Mouse (Mus musculus): ENCODE measurements around the gene Dlat. TPM values are rescaled to one million over a fixed set of nuclear protein-coding genes. Genes with fewer than 3 reads are reported as not detected.

The Dlat gene
- polyA plus RNA-seq (2015; fragmentation: Illumina TruSeq; extraction: RNeasy Lipid Tissue Mini Kit (QIAGEN cat#74804); ENCODE audit: insufficient read depth, low replicate concordance), result 47.7 TPM

DNA sequence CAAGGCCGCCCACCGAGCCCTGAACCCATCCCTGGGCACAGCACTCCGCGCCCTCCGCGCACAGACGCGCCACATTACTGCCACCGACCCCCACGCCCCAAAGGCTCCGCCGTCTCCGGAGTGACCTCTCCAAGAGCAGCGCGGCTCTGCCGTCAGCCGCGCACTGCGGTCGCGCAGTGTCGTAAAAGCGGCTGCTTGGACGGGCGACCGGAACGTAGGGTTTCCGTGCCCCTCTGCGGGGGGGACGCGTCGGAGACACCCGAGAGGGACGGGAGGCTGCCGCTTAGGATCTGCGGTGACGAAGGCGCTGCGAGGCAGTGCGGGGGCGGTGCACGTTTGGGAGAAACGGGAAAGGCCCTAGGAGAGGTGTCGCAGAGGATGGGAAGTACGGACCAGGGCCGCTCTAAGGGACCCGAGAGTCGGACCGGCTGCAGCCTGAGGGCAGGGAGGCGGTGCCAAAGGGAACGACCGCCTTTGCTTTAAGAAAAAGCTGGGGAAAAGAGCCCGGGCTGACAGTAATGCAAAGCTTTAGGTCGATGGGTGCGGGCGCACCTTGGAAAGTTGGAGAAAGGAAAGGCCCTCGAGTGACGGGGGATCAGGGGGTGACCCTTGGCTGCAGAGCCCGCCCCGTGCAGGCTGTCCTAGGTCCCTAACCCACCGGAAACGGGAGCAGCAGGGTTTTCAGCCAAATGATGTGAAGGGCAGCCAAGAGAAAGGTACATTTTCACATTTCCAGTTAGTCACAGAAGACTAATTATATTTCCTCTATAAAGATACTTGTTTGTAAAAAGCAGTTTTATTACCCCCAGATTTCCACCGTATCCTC is at the start of gene Dlat:
Gene Dlat (minus strand): TSS at position 389 of the 826 bp plus-strand sequence.

GRCm38 (mm10) chr9:50616766-50617603 is 42.6 kb downstream of the Dlat start, which contains the start of the genes Pih1d2 and Nkapd1:
Gene Pih1d2, plus strand, starts transcription at chr9:50617321.
Gene Nkapd1, minus strand, starts transcription at chr9:50617464.

DNA sequence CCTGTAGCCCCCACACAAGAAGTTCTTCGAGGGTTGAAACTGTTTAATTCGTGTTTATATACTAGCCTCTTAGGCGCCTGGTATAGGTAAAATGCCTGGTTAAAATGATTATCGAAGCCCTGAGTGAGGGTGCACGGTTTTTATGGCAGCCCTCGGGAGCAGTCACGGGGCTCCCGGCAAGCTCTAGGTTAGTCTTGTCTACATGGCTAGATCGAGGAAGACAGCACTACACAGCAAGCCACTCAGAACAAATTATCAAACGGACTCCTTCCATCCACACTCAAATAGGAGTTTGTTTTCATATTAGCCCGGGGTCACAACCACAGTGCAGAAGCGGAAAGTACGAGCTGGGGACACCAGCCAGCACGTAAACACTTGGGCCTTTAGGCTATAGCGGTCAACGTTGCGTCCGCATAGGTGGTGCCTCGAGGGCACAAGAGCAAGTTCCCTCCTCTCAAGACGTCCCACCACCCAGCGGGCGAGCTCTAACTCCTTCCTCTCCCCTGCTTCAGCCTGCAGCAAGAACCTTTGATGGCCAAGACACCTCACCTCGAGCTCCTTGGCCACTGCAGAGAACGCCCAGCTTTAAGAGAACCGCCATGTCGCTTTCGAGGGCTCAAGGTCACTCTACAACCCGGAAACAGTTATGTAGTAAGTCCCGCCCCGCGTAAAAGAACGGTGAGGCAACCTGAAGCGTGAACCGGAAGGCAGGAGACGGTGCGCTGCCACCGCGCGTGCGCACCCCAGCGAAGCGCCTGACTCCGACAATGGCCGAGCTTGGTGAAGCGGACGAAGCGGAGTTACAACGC is 56.2 kb downstream of the Dlat start, which contains the start of the genes Sdhd and Timm8b:
Gene Sdhd (minus strand): TSS at position 624 of the 809 bp plus-strand sequence.
Gene Timm8b (plus strand): TSS at position 722 of the 809 bp plus-strand sequence.

Other genes starting within 250 kb of the Dlat start
- not detected for gene Plet1, start 165.3 kb downstream of the Dlat start, polyA plus RNA-seq (2015; fragmentation: Illumina TruSeq; extraction: RNeasy Lipid Tissue Mini Kit (QIAGEN cat#74804); ENCODE audit: insufficient read depth, low replicate concordance)
- 162 TPM for gene Pts, start 131.1 kb downstream of the Dlat start, polyA plus RNA-seq (2015; fragmentation: Illumina TruSeq; extraction: RNeasy Lipid Tissue Mini Kit (QIAGEN cat#74804); ENCODE audit: insufficient read depth, low replicate concordance)
- gene Il18, start 105.0 kb downstream of the Dlat start, polyA plus RNA-seq (2015; fragmentation: Illumina TruSeq; extraction: RNeasy Lipid Tissue Mini Kit (QIAGEN cat#74804); ENCODE audit: insufficient read depth, low replicate concordance), result 108 TPM
- 6.1 TPM for gene Bco2, start 104.6 kb downstream of the Dlat start, polyA plus RNA-seq (2015; fragmentation: Illumina TruSeq; extraction: RNeasy Lipid Tissue Mini Kit (QIAGEN cat#74804); ENCODE audit: insufficient read depth, low replicate concordance)
- gene Tex12, start 98.5 kb downstream of the Dlat start, polyA plus RNA-seq (2015; fragmentation: Illumina TruSeq; extraction: RNeasy Lipid Tissue Mini Kit (QIAGEN cat#74804); ENCODE audit: insufficient read depth, low replicate concordance), result not detected
- gene Sdhd, start 56.0 kb downstream of the Dlat start, polyA plus RNA-seq (2015; fragmentation: Illumina TruSeq; extraction: RNeasy Lipid Tissue Mini Kit (QIAGEN cat#74804); ENCODE audit: insufficient read depth, low replicate concordance), result 117 TPM
- 80.7 TPM for gene Timm8b, start 55.9 kb downstream of the Dlat start, polyA plus RNA-seq (2015; fragmentation: Illumina TruSeq; extraction: RNeasy Lipid Tissue Mini Kit (QIAGEN cat#74804); ENCODE audit: insufficient read depth, low replicate concordance)
- 2.5 TPM for gene Pih1d2, start 42.5 kb downstream of the Dlat start, polyA plus RNA-seq (2015; fragmentation: Illumina TruSeq; extraction: RNeasy Lipid Tissue Mini Kit (QIAGEN cat#74804); ENCODE audit: insufficient read depth, low replicate concordance)
- gene Nkapd1, start 42.3 kb downstream of the Dlat start, polyA plus RNA-seq (2015; fragmentation: Illumina TruSeq; extraction: RNeasy Lipid Tissue Mini Kit (QIAGEN cat#74804); ENCODE audit: insufficient read depth, low replicate concordance), result 49.6 TPM
- 0.40 TPM for gene Dixdc1, start 79.7 kb upstream of the Dlat start, polyA plus RNA-seq (2015; fragmentation: Illumina TruSeq; extraction: RNeasy Lipid Tissue Mini Kit (QIAGEN cat#74804); ENCODE audit: insufficient read depth, low replicate concordance)
- 1.6 TPM for gene 2310030G06Rik, start 86.8 kb upstream of the Dlat start, polyA plus RNA-seq (2015; fragmentation: Illumina TruSeq; extraction: RNeasy Lipid Tissue Mini Kit (QIAGEN cat#74804); ENCODE audit: insufficient read depth, low replicate concordance)
- gene Cryab, start 91.5 kb upstream of the Dlat start, polyA plus RNA-seq (2015; fragmentation: Illumina TruSeq; extraction: RNeasy Lipid Tissue Mini Kit (QIAGEN cat#74804); ENCODE audit: insufficient read depth, low replicate concordance), result 14.9 TPM
- 2.4 TPM for gene Hspb2, start 92.6 kb upstream of the Dlat start, polyA plus RNA-seq (2015; fragmentation: Illumina TruSeq; extraction: RNeasy Lipid Tissue Mini Kit (QIAGEN cat#74804); ENCODE audit: insufficient read depth, low replicate concordance)
- gene Fdxacb1, start 108.5 kb upstream of the Dlat start, polyA plus RNA-seq (2015; fragmentation: Illumina TruSeq; extraction: RNeasy Lipid Tissue Mini Kit (QIAGEN cat#74804); ENCODE audit: insufficient read depth, low replicate concordance), result 10.9 TPM
- gene Alg9, start 115.2 kb upstream of the Dlat start, polyA plus RNA-seq (2015; fragmentation: Illumina TruSeq; extraction: RNeasy Lipid Tissue Mini Kit (QIAGEN cat#74804); ENCODE audit: insufficient read depth, low replicate concordance), result 12.7 TPM
- gene 1110032A03Rik, start 115.7 kb upstream of the Dlat start, polyA plus RNA-seq (2015; fragmentation: Illumina TruSeq; extraction: RNeasy Lipid Tissue Mini Kit (QIAGEN cat#74804); ENCODE audit: insufficient read depth, low replicate concordance), result 30.0 TPM
- 36.2 TPM for gene Ppp2r1b, start 185.5 kb upstream of the Dlat start, polyA plus RNA-seq (2015; fragmentation: Illumina TruSeq; extraction: RNeasy Lipid Tissue Mini Kit (QIAGEN cat#74804); ENCODE audit: insufficient read depth, low replicate concordance)